Comparison of ENCODE assay signal across 14 mouse cellular contexts in genomic region chr12:70108104-70108503, GRCm38 (mm10). TPM values are rescaled to one million over a fixed set of nuclear protein-coding genes. Genes with fewer than 3 reads are reported as not detected.
DNase-seq lines count a peak whose midpoint lies in the region; ATAC-seq lines count a peak whose summit lies in the region.
"Had no signal": no experiment of that assay in that cellular context is flagged by ENCODE, and none has a peak within 500 bp of the region (broad histone marks: within the 10 kb centered on the region; RNA-seq: fewer than 3 reads in every experiment).

No protein-coding gene starts in this region.

- no peak overlapping the region for H3K9ac ChIP-seq in forebrain, embryonic 15.5 days (replicated peaks)
- H3K9ac ChIP-seq: embryonic facial prominence, embryonic 15.5 days; intestine, embryonic 15.5 days had no signal

- H3K36me3 ChIP-seq in forebrain, embryonic 15.5 days, result no peaks in the 10 kb centered on the region
- H3K36me3 ChIP-seq: embryonic facial prominence, embryonic 15.5 days; intestine, embryonic 15.5 days had no signal

- 12% methylated on average over 2 of the region's 2 CpGs for WGBS in forebrain, embryonic 15.5 days

- H3K27ac ChIP-seq in forebrain, embryonic 15.5 days (replicated peaks), result peak overlapping the region; percentile 36
- H3K27ac ChIP-seq: embryonic facial prominence, embryonic 15.5 days; intestine, embryonic 15.5 days had no signal

- DNase-seq in thymus, postnatal 0 days (ENCODE audit: low spot score), result peak; percentile 28
- DNase-seq in thymus, postnatal 36 days, result no peak
- peak; percentile 49 for DNase-seq in mesoderm, embryonic 11.5 days (ENCODE audit: low read depth, low spot score)
- no peak for DNase-seq in frontal cortex, adult 2 months (ENCODE audit: extremely low spot score in 1 of 2, low spot score in 1 of 2)
- no peak for DNase-seq in spleen, postnatal 4 days (ENCODE audit: low spot score in 2 of 2)
- DNase-seq: adrenal gland, adult 8-10 months; cerebellum, adult 9-11 months; kidney, postnatal 25 days had no signal

- ATAC-seq in forebrain, embryonic 15.5 days (replicated peaks), result peak; percentile 49
- ATAC-seq in megakaryocyte-erythroid progenitor cell, adult 5-6 weeks (replicated peaks; ENCODE audit: low FRiP score, low TSS enrichment, poor library complexity, severe bottlenecking), result no peak
- ATAC-seq: intestine, embryonic 15.5 days had no signal

- peak overlapping the region; percentile 78 for H3K4me2 ChIP-seq in forebrain, embryonic 15.5 days (replicated peaks)
- H3K4me2 ChIP-seq: embryonic facial prominence, embryonic 15.5 days; intestine, embryonic 15.5 days; liver, embryonic 11.5 days had no signal

- H3K9me3 ChIP-seq in forebrain, embryonic 15.5 days, result no peaks in the 10 kb centered on the region
- H3K9me3 ChIP-seq: embryonic facial prominence, embryonic 15.5 days; intestine, embryonic 15.5 days had no signal

- peak overlapping the region; percentile 21 for H3K4me3 ChIP-seq in forebrain, embryonic 15.5 days
- H3K4me3 ChIP-seq: embryonic facial prominence, embryonic 15.5 days; intestine, embryonic 15.5 days had no signal

- H3K27me3 ChIP-seq in forebrain, embryonic 15.5 days, result no peaks in the 10 kb centered on the region
- H3K27me3 ChIP-seq: intestine, embryonic 15.5 days had no signal

- peaks cover 78% of the 10 kb centered on the region for H3K4me1 ChIP-seq in forebrain, embryonic 15.5 days

RNA-seq across cellular contexts. Expression of gene Nin, which starts 5.4 kb away (rescaled TPM):
- polyA plus RNA-seq in thymus, postnatal 0 days (2015; fragmentation: Nextera tagmentation; extraction: Ambion mirVana), result 9.1 and 11.4 TPM in 2 replicates
- 33.5 and 34.9 TPM in 2 replicates for polyA plus RNA-seq in forebrain, embryonic 15.5 days (2015; fragmentation: Nextera tagmentation; extraction: Ambion mirVana)
- polyA plus RNA-seq in frontal cortex, adult 2 months (2012; rRNA removed), result 33.8 and 38.5 TPM in 2 replicates
- 33.1 and 50.1 TPM in 2 replicates for total RNA-seq in megakaryocyte-erythroid progenitor cell, adult 5-6 weeks (2014; fragmentation: Nextera tagmentation)
- total RNA-seq in megakaryocyte-erythroid progenitor cell, adult 5-6 weeks (2017), result 41.3 and 61.0 TPM in 2 replicates

RNA-seq across cellular contexts. Expression of gene Abhd12b, which starts 45.8 kb away (rescaled TPM):
- 0.19 TPM in 1 of 2 replicates, not detected in the other for polyA plus RNA-seq in thymus, postnatal 0 days (2015; fragmentation: Nextera tagmentation; extraction: Ambion mirVana)
- polyA plus RNA-seq in forebrain, embryonic 15.5 days (2015; fragmentation: Nextera tagmentation; extraction: Ambion mirVana), result not detected in 2 replicates
- 0.40 and 0.53 TPM in 2 replicates for polyA plus RNA-seq in frontal cortex, adult 2 months (2012; rRNA removed)
- total RNA-seq in megakaryocyte-erythroid progenitor cell, adult 5-6 weeks (2014; fragmentation: Nextera tagmentation), result not detected in 2 replicates
- not detected in 2 replicates for total RNA-seq in megakaryocyte-erythroid progenitor cell, adult 5-6 weeks (2017)
- total RNA-seq: adrenal gland, adult 8-10 months had no signal
- polyA plus RNA-seq: heart, embryonic 16.5 days; liver, embryonic 11.5 days had no signal

Comparison
In these comparisons a context has a peak if more than half of its experiments do, and no peak if none do; other contexts are left out.
1. DNase-seq: peak in thymus, postnatal 0 days (single experiment) and mesoderm, embryonic 11.5 days (single experiment); none in thymus, postnatal 36 days (0 of 2), frontal cortex, adult 2 months (0 of 2) and spleen, postnatal 4 days (0 of 2).